Mouse (Mus musculus): ENCODE results near the gene Olfr1259. TPM values are rescaled to one million over a fixed set of nuclear protein-coding genes. Genes with fewer than 3 reads are reported as not detected.
"Not testable (repeated sequence)": the region's sequence is repeated elsewhere in the genome, so short reads cannot be mapped to it uniquely, and the experiment has no call there.

Gene Olfr1259
- polyA plus RNA-seq (2012; fragmentation: generic; extraction: Trizol): 0.12 TPM
- long read RNA-seq, experiment 1: 0 reads
- long read RNA-seq, experiment 2: 0 reads

- no peak within 1 kb of the TSS for H3K4me3 ChIP-seq (ENCODE audit: insufficient read depth, poor library complexity, severe bottlenecking)
- H3K27me3 ChIP-seq (ENCODE audit: control insufficient read depth, insufficient read depth, insufficient read length): no peaks in the 10 kb centered on the region
- TF ChIP-seq CTCF (IDR thresholded peaks at IDR 0.05; ENCODE audit: control insufficient read depth, insufficient read depth, insufficient read length) (no peak), FOSL1 (IDR thresholded peaks at IDR 0.05; ENCODE audit: insufficient read depth, low read length, poor library complexity, severe bottlenecking) (no peak), MAX (IDR thresholded peaks at IDR 0.05) (no peak), USF1 (IDR thresholded peaks at IDR 0.05; ENCODE audit: low read depth) (no peak), CEBPB (IDR thresholded peaks at IDR 0.05; ENCODE audit: low read depth) (no peak), MYOD1 (IDR thresholded peaks at IDR 0.05; ENCODE audit: control insufficient read depth, insufficient read length, low read depth) (no peak), MYOG (IDR thresholded peaks at IDR 0.05; ENCODE audit: control insufficient read depth, extremely low read depth, insufficient read length) (no peak)
- no peak within 1 kb of the TSS for H3ac ChIP-seq (ENCODE audit: control insufficient read depth, insufficient read length, low read depth)
- H3K79me2 ChIP-seq (ENCODE audit: control insufficient read depth, insufficient read depth): no peaks in the 10 kb centered on the region
- no peaks in the 10 kb centered on the region for H3K79me3 ChIP-seq (ENCODE audit: low read depth)
- H3K36me3 ChIP-seq (ENCODE audit: control insufficient read depth, insufficient read depth): no peaks in the 10 kb centered on the region
Observed at GRCm38 (mm10) chr2:89948564-89948963, at the start of gene Olfr1259. Gene Olfr1259 (minus strand): TSS chr2:89948664.

- Histone ChIP-seq H3K79me2 (ENCODE audit: control insufficient read depth, insufficient read depth) (no peaks in the 10 kb centered on the region), H3K36me3 (ENCODE audit: control insufficient read depth, insufficient read depth) (no peaks in the 10 kb centered on the region), H3K79me3 (ENCODE audit: low read depth) (no peaks in the 10 kb centered on the region), H3K27me3 (ENCODE audit: control insufficient read depth, insufficient read depth, insufficient read length) (no peaks in the 10 kb centered on the region), H3K4me3 (ENCODE audit: insufficient read depth, poor library complexity, severe bottlenecking) (no peak within 1 kb of the TSS), H3ac (ENCODE audit: control insufficient read depth, insufficient read length, low read depth) (no peak within 1 kb of the TSS)
- TF ChIP-seq MYOG (IDR thresholded peaks at IDR 0.05; ENCODE audit: control insufficient read depth, extremely low read depth, insufficient read length) (no peak), MAX (IDR thresholded peaks at IDR 0.05) (no peak), CTCF (IDR thresholded peaks at IDR 0.05; ENCODE audit: control insufficient read depth, insufficient read depth, insufficient read length) (no peak), CEBPB (IDR thresholded peaks at IDR 0.05; ENCODE audit: low read depth) (no peak), FOSL1 (IDR thresholded peaks at IDR 0.05; ENCODE audit: insufficient read depth, low read length, poor library complexity, severe bottlenecking) (no peak), MYOD1 (IDR thresholded peaks at IDR 0.05; ENCODE audit: control insufficient read depth, insufficient read length, low read depth) (no peak), USF1 (IDR thresholded peaks at IDR 0.05; ENCODE audit: low read depth) (no peak)
Observed at GRCm38 (mm10) chr2:89990921-89991320, 42.5 kb upstream of the Olfr1259 start, which contains the start of gene Olfr1261. Gene Olfr1261 (plus strand): TSS chr2:89991221.

GRCm38 (mm10) chr2:89977709-89978108 lies 29.2 kb upstream of the Olfr1259 start:
- H3K4me3 ChIP-seq (ENCODE audit: insufficient read depth, poor library complexity, severe bottlenecking): no peak overlapping the region
- H3K79me3 ChIP-seq (ENCODE audit: low read depth): no peaks in the 10 kb centered on the region
- H3ac ChIP-seq (ENCODE audit: control insufficient read depth, insufficient read length, low read depth): no peak overlapping the region
- H3K27me3 ChIP-seq (ENCODE audit: control insufficient read depth, insufficient read depth, insufficient read length): no peaks in the 10 kb centered on the region
- H3K79me2 ChIP-seq (ENCODE audit: control insufficient read depth, insufficient read depth): no peaks in the 10 kb centered on the region
- no peaks in the 10 kb centered on the region for H3K36me3 ChIP-seq (ENCODE audit: control insufficient read depth, insufficient read depth)
- TF ChIP-seq FOSL1 (IDR thresholded peaks at IDR 0.05; ENCODE audit: insufficient read depth, low read length, poor library complexity, severe bottlenecking) (no peak), USF1 (IDR thresholded peaks at IDR 0.05; ENCODE audit: low read depth) (no peak), MYOD1 (IDR thresholded peaks at IDR 0.05; ENCODE audit: control insufficient read depth, insufficient read length, low read depth) (no peak), MYOG (IDR thresholded peaks at IDR 0.05; ENCODE audit: control insufficient read depth, extremely low read depth, insufficient read length) (no peak), CTCF (IDR thresholded peaks at IDR 0.05; ENCODE audit: control insufficient read depth, insufficient read depth, insufficient read length) (no peak), MAX (IDR thresholded peaks at IDR 0.05) (no peak), CEBPB (IDR thresholded peaks at IDR 0.05; ENCODE audit: low read depth) (no peak)

GRCm38 (mm10) chr2:89974184-89974583 lies 25.7 kb upstream of the Olfr1259 start, which contains the start of gene Olfr1260:
Gene Olfr1260 (plus strand): TSS chr2:89974340.
- no peak within 1 kb of the TSS for H3K4me3 ChIP-seq (ENCODE audit: insufficient read depth, poor library complexity, severe bottlenecking)
- no peaks in the 10 kb centered on the region for H3K27me3 ChIP-seq (ENCODE audit: control insufficient read depth, insufficient read depth, insufficient read length)
- TF ChIP-seq CEBPB (IDR thresholded peaks at IDR 0.05; ENCODE audit: low read depth) (no peak), CTCF (IDR thresholded peaks at IDR 0.05; ENCODE audit: control insufficient read depth, insufficient read depth, insufficient read length) (no peak)
- no peaks in the 10 kb centered on the region for H3K79me2 ChIP-seq (ENCODE audit: control insufficient read depth, insufficient read depth)
- H3K36me3 ChIP-seq (ENCODE audit: control insufficient read depth, insufficient read depth): no peaks in the 10 kb centered on the region
- no peaks in the 10 kb centered on the region for H3K79me3 ChIP-seq (ENCODE audit: low read depth)
- H3ac ChIP-seq (ENCODE audit: control insufficient read depth, insufficient read length, low read depth): no peak within 1 kb of the TSS

GRCm38 (mm10) chr2:89927009-89927408 lies 21.5 kb downstream of the Olfr1259 start, which contains the start of gene Olfr1258:
Gene Olfr1258 (plus strand): TSS chr2:89927309.
- TF ChIP-seq MYOD1 (IDR thresholded peaks at IDR 0.05; ENCODE audit: control insufficient read depth, insufficient read length, low read depth): no peak
- no peak for TF ChIP-seq MYOG (IDR thresholded peaks at IDR 0.05; ENCODE audit: control insufficient read depth, extremely low read depth, insufficient read length)
- TF ChIP-seq MAX (IDR thresholded peaks at IDR 0.05): no peak
- TF ChIP-seq USF1 (IDR thresholded peaks at IDR 0.05; ENCODE audit: low read depth): no peak
- no peak for TF ChIP-seq CEBPB (IDR thresholded peaks at IDR 0.05; ENCODE audit: low read depth)
- TF ChIP-seq CTCF (IDR thresholded peaks at IDR 0.05; ENCODE audit: control insufficient read depth, insufficient read depth, insufficient read length): no peak
- TF ChIP-seq FOSL1 (IDR thresholded peaks at IDR 0.05; ENCODE audit: insufficient read depth, low read length, poor library complexity, severe bottlenecking): no peak
- H3ac ChIP-seq (ENCODE audit: control insufficient read depth, insufficient read length, low read depth): no peak within 1 kb of the TSS
- H3K79me2 ChIP-seq (ENCODE audit: control insufficient read depth, insufficient read depth): no peaks in the 10 kb centered on the region
- H3K4me3 ChIP-seq (ENCODE audit: insufficient read depth, poor library complexity, severe bottlenecking): no peak within 1 kb of the TSS
- H3K79me3 ChIP-seq (ENCODE audit: low read depth): no peaks in the 10 kb centered on the region
- no peaks in the 10 kb centered on the region for H3K27me3 ChIP-seq (ENCODE audit: control insufficient read depth, insufficient read depth, insufficient read length)
- no peaks in the 10 kb centered on the region for H3K36me3 ChIP-seq (ENCODE audit: control insufficient read depth, insufficient read depth)

GRCm38 (mm10) chr2:89912616-89913015 lies 35.8 kb downstream of the Olfr1259 start:
- H3K79me2 ChIP-seq (ENCODE audit: control insufficient read depth, insufficient read depth); H3K27me3 ChIP-seq (ENCODE audit: control insufficient read depth, insufficient read depth, insufficient read length); H3K36me3 ChIP-seq (ENCODE audit: control insufficient read depth, insufficient read depth); H3ac ChIP-seq (ENCODE audit: control insufficient read depth, insufficient read length, low read depth); H3K79me3 ChIP-seq (ENCODE audit: low read depth); H3K4me3 ChIP-seq (ENCODE audit: insufficient read depth, poor library complexity, severe bottlenecking): not testable (repeated sequence)

Other genes starting within 250 kb of the Olfr1259 start
- not detected for gene Olfr1252, start 223.7 kb downstream of the Olfr1259 start, polyA plus RNA-seq (2012; fragmentation: generic; extraction: Trizol)
- gene Olfr1253, start 191.6 kb downstream of the Olfr1259 start, polyA plus RNA-seq (2012; fragmentation: generic; extraction: Trizol): not detected
- not detected for gene Olfr1254, start 155.0 kb downstream of the Olfr1259 start, polyA plus RNA-seq (2012; fragmentation: generic; extraction: Trizol)
- gene Olfr1255, start 136.6 kb downstream of the Olfr1259 start, polyA plus RNA-seq (2012; fragmentation: generic; extraction: Trizol): not detected
- gene Olfr1256, start 107.1 kb downstream of the Olfr1259 start, polyA plus RNA-seq (2012; fragmentation: generic; extraction: Trizol): not detected
- not detected for gene Olfr48, start 100.5 kb downstream of the Olfr1259 start, polyA plus RNA-seq (2012; fragmentation: generic; extraction: Trizol)
- gene Olfr1257, start 70.2 kb downstream of the Olfr1259 start, polyA plus RNA-seq (2012; fragmentation: generic; extraction: Trizol): not detected
- gene Olfr1258, start 21.4 kb downstream of the Olfr1259 start, polyA plus RNA-seq (2012; fragmentation: generic; extraction: Trizol): 0.01 TPM
- gene Olfr1260, start 25.7 kb upstream of the Olfr1259 start, polyA plus RNA-seq (2012; fragmentation: generic; extraction: Trizol): not detected
- gene Olfr1261, start 42.6 kb upstream of the Olfr1259 start, polyA plus RNA-seq (2012; fragmentation: generic; extraction: Trizol): not detected
- not detected for gene Olfr1262, start 51.5 kb upstream of the Olfr1259 start, polyA plus RNA-seq (2012; fragmentation: generic; extraction: Trizol)
- gene Olfr1263, start 63.5 kb upstream of the Olfr1259 start, polyA plus RNA-seq (2012; fragmentation: generic; extraction: Trizol): not detected
- gene Olfr1264, start 76.9 kb upstream of the Olfr1259 start, polyA plus RNA-seq (2012; fragmentation: generic; extraction: Trizol): not detected
- not detected for gene Olfr1265, start 86.7 kb upstream of the Olfr1259 start, polyA plus RNA-seq (2012; fragmentation: generic; extraction: Trizol)
- gene Olfr140, start 114.9 kb upstream of the Olfr1259 start, polyA plus RNA-seq (2012; fragmentation: generic; extraction: Trizol): not detected
- gene Olfr1269, start 172.7 kb upstream of the Olfr1259 start, polyA plus RNA-seq (2012; fragmentation: generic; extraction: Trizol): not detected
- not detected for gene Olfr32, start 193.6 kb upstream of the Olfr1259 start, polyA plus RNA-seq (2012; fragmentation: generic; extraction: Trizol)
- not detected for gene Olfr1270, start 204.4 kb upstream of the Olfr1259 start, polyA plus RNA-seq (2012; fragmentation: generic; extraction: Trizol)

All from C2C12 (cell line).